Mouse (Mus musculus): ENCODE data around the gene Rnf34.

The Rnf34 gene

GRCm38 (mm10) chr5:122873573-122873972 lies 23.7 kb downstream of the Rnf34 start:
- no peak for DNase-seq

GRCm38 (mm10) chr5:122874359-122874758 lies 24.5 kb downstream of the Rnf34 start:
- DNase-seq: no peak

DNA sequence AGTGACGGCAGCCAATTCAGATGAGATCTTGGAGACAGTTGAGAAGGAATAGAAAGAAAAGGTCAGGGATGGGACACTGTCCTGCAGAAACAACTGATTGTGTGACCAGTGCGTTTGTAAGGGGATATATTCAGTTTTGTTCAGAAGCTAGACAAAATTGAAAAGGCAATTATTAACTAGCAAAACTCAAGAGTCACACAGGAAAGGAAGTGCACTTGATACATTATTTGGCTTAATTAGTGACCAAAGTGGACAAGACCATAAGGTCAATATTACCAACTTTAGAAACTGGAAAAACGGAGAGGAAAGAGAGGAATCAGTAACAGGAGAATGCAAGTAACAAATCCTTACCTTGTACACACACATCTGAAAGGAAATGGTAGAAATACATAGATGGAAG lies 26.8 kb downstream of the Rnf34 start:
- no peak for DNase-seq

- no peak for DNase-seq
Observed at GRCm38 (mm10) chr5:122880241-122880980, 30.6 kb downstream of the Rnf34 start.

GRCm38 (mm10) chr5:122881313-122881712 lies 31.5 kb downstream of the Rnf34 start:
- DNase-seq: peak; percentile 50 to 60

DNA sequence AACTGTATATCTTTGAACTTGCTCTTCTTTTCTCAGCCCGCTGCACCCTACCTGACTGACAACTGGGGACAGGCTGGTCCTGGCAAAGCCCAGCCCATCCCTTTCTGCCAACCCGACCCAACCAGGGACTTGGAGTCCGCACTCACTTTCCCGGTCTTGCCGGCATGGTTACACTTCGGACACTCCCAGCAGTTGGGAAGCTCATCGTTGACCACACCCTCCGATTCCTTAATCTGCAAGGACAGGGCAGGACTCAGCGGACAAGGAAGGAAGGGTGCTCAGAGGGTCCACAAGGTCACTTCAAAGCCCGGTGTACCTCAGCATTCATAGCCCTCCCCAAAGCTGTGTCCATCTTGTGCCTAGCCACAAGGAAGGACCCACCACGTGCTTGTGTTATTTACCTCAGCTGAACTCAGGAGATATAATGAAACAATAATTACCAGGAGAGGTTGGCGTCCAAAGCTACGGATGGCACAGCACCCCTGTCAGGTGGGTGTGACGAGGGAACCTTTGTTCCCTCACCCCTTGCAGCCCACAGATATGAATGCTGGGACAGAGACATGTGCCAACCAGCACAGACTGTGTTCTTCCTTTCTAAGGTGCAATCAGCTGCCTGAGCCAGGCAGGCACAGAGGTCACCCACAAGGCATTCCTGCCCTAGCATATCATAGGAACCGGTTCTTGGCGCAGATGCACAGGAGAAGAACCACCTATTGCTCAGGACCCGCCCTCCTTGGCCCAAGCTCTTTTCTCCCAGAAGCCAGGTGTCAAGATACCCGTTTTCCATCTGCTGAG lies 32.6 kb downstream of the Rnf34 start:
- no peak for DNase-seq

DNA sequence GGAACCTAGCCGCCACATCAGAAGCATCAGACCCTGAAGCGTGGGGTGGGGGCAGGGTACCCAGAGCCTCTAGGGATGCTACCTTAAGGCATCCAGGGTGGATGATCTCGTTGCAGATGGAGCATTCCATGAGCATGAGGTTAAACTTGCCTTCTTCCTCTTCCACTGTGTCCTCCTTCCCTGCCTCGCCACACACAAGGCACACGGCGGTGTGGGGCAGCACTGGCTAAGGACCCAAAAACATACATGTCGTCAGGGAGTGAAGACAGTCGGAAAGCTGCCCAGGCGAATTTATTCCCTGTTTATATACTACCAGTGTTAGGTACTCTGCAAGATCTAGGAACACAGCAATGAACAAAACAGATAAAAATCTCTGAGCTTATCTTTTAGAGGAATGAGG lies 33.4 kb downstream of the Rnf34 start:
- DNase-seq: no peak

- DNase-seq: no peak
Observed at GRCm38 (mm10) chr5:122883652-122884235, 33.9 kb downstream of the Rnf34 start.

GRCm38 (mm10) chr5:122884594-122885348 lies 34.9 kb downstream of the Rnf34 start:
- DNase-seq: no peak

- no peak for DNase-seq
Observed at GRCm38 (mm10) chr5:122887033-122887432, 37.2 kb downstream of the Rnf34 start.

GRCm38 (mm10) chr5:122887926-122888611 lies 38.2 kb downstream of the Rnf34 start:
- no peak for DNase-seq

DNA sequence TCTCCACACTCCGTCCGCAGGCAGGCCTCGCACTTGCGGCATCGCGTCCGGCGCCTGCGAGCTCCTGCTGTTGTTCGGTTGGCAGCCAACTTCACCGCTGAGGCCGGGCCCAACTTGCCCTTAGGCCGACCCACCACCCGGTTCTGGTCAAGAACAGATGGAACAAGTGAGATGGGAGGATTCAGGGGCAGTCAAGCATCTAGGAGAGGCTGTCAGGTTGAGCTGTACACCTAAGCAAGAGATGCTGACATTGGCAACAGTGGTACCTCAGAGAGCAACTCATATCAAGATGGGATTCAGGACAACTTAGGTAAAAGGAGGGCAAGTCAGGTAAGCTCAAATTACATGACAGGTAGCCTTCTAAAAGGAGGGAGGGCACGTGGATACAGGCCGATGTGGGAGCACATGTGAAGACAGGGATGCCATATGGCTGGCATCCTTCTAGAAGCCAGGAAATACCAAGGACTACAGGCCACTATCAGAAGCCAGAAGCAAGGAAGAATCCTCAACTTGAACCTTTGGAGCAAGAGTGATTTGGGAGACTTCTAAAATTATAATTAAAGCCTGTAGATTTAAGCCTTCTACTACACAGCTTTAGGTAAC lies 38.9 kb downstream of the Rnf34 start:
- no peak for DNase-seq

GRCm38 (mm10) chr5:122890396-122890795 lies 40.5 kb downstream of the Rnf34 start:
- DNase-seq: no peak

GRCm38 (mm10) chr5:122893270-122893669 lies 43.4 kb downstream of the Rnf34 start:
- DNase-seq: no peak

DNA sequence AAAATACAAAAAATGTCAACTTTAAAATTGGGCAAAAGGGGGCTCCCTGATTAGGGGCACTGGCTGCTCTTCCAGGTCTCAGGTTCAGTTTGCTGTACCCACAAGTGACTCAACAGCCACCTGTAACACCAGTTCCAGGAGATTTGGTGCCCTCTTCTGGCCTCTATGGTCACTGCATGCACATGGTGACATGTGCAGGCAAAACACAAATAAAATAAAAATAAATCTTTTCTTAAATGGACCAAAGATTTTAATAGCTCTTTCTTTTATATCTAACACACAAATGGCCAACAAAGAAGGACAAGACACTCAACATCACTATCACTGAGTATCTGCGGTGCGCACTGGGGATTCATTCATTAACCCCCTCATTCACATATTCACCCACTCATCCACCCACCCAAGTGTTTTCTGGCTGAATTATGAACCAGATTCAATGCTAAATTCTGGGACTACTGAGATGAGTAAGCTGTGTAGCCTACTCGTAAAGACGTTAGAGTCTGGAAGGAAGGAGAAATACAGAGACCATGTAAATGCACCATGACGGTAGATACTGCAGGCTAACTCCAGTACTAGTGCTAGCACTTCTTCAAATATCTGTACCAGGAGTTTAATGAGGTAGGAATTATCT lies 44.3 kb downstream of the Rnf34 start:
- peak; percentile 70 to 72 for DNase-seq

- DNase-seq: no peak
Observed at GRCm38 (mm10) chr5:122894821-122895220, 45.0 kb downstream of the Rnf34 start.

GRCm38 (mm10) chr5:122898153-122898552 lies 48.3 kb downstream of the Rnf34 start:
- DNase-seq: no peak

GRCm38 (mm10) chr5:122898963-122899776 lies 49.3 kb downstream of the Rnf34 start:
- peak; percentile 41 to 52 for DNase-seq

- peak; percentile 90 to 94 for DNase-seq
Observed at GRCm38 (mm10) chr5:122899777-122900557, 50.1 kb downstream of the Rnf34 start.
